7 mouse cellular contexts compared by ENCODE assay signal in genomic region chr10:30803587-30804253, GRCm38 (mm10). TPM values are rescaled to one million over a fixed set of nuclear protein-coding genes. Genes with fewer than 3 reads are reported as not detected.
DNase-seq lines count a peak whose midpoint lies in the region; ATAC-seq and TF ChIP-seq lines count a peak whose summit lies in the region.

No protein-coding gene starts in this region.

- H3K4me1 ChIP-seq in lung, adult 2 months (ENCODE audit: control insufficient read depth, insufficient read depth, low read length) = peaks cover 7% of the 10 kb centered on the region
- no peaks in the 10 kb centered on the region for H3K4me1 ChIP-seq in hindbrain, postnatal 0 days (ENCODE audit: insufficient read depth, low read length)
- no peaks in the 10 kb centered on the region for H3K4me1 ChIP-seq in midbrain, embryonic 11.5 days (ENCODE audit: control insufficient read depth, insufficient read depth, low read length)

- no peaks in the 10 kb centered on the region for H3K9me3 ChIP-seq in hindbrain, postnatal 0 days (ENCODE audit: low read length)
- H3K9me3 ChIP-seq in midbrain, embryonic 11.5 days (ENCODE audit: control insufficient read depth, low read length) = no peaks in the 10 kb centered on the region

- DNase-seq in lung, adult 2 months = no peak
- no peak for DNase-seq in lung, postnatal 10 days
- DNase-seq in NIH3T3 (ENCODE audit: low read depth) = peak; percentile 59
- DNase-seq in hindbrain, postnatal 0 days (ENCODE audit: low spot score) = peak; percentile 29
- no peak for DNase-seq in midbrain, embryonic 11.5 days (ENCODE audit: low spot score, missing footprints)
- no peak for DNase-seq in embryo, embryonic 9.5 days (ENCODE audit: extremely low spot score)

- WGBS in lung, adult 2 months = 22% methylated on average over 7 of the region's 7 CpGs
- WGBS in hindbrain, postnatal 0 days = 21% methylated on average over 7 of the region's 7 CpGs
- WGBS in midbrain, embryonic 11.5 days = 47% methylated on average over 7 of the region's 7 CpGs

- TF ChIP-seq CTCF in lung, adult 2 months (IDR thresholded peaks at IDR 0.05; ENCODE audit: insufficient read depth, low read length) = no peak
- no peak for TF ChIP-seq CTCF in hindbrain, postnatal 0 days (IDR thresholded peaks at IDR 0.05; ENCODE audit: low read depth)

- no peaks in the 10 kb centered on the region for H3K36me3 ChIP-seq in hindbrain, postnatal 0 days (ENCODE audit: insufficient read depth, low read length)
- no peaks in the 10 kb centered on the region for H3K36me3 ChIP-seq in midbrain, embryonic 11.5 days (ENCODE audit: control insufficient read depth, insufficient read depth, low read length)

- H3K4me3 ChIP-seq in lung, adult 2 months (replicated peaks; ENCODE audit: extremely low read depth, low read depth, low read length) = peak overlapping the region; percentile 96
- H3K4me3 ChIP-seq in hindbrain, postnatal 0 days (ENCODE audit: low read length) = peak overlapping the region; percentile 95
- H3K4me3 ChIP-seq in midbrain, embryonic 11.5 days (ENCODE audit: low read depth, low read length) = peak overlapping the region; percentile 67

- H3K4me2 ChIP-seq in hindbrain, postnatal 0 days (ENCODE audit: low read depth, low read length) = peak overlapping the region; percentile 63
- H3K4me2 ChIP-seq in midbrain, embryonic 11.5 days = peak overlapping the region; percentile 68

- H3K9ac ChIP-seq in hindbrain, postnatal 0 days (replicated peaks; ENCODE audit: low read length) = peak overlapping the region; percentile 96
- peak overlapping the region; percentile 83 for H3K9ac ChIP-seq in midbrain, embryonic 11.5 days (ENCODE audit: low read length)

- no peaks in the 10 kb centered on the region for H3K27me3 ChIP-seq in hindbrain, postnatal 0 days (ENCODE audit: insufficient read depth, low read length)
- no peaks in the 10 kb centered on the region for H3K27me3 ChIP-seq in midbrain, embryonic 11.5 days (ENCODE audit: control insufficient read depth, insufficient read depth, low read length)

- H3K27ac ChIP-seq in hindbrain, postnatal 0 days = peak overlapping the region; percentile 99
- H3K27ac ChIP-seq in midbrain, embryonic 11.5 days (ENCODE audit: low read depth, low read length) = peak overlapping the region; percentile 89

- no peak for TF ChIP-seq POLR2A in lung, adult 2 months (IDR thresholded peaks at IDR 0.05; ENCODE audit: borderline replicate concordance, extremely low read depth, low read depth, low read length)

- peak; percentile 38 for ATAC-seq in common myeloid progenitor, adult 5-6 weeks (replicated peaks; ENCODE audit: low read depth, poor library complexity, severe bottlenecking)
- peak; percentile 19 for ATAC-seq in hindbrain, postnatal 0 days
- peak; percentile 13; the same call in 1 of the 2 replicates for ATAC-seq in midbrain, embryonic 11.5 days (ENCODE audit: low FRiP score)

RNA-seq across cellular contexts. Expression of gene Ncoa7, which starts 0.6 kb away (rescaled TPM):
- 4.0 and 4.6 TPM in 2 replicates for polyA plus RNA-seq in lung, adult 2 months (2012; rRNA removed)
- 28.8 and 45.0 TPM in 2 replicates for total RNA-seq in common myeloid progenitor, adult 5-6 weeks (2017)
- 19.8 and 26.5 TPM in 2 replicates for total RNA-seq in hindbrain, postnatal 0 days (2014; rRNA removed)
- polyA plus RNA-seq in hindbrain, postnatal 0 days (2015; fragmentation: Nextera tagmentation; extraction: Ambion mirVana) = 23.4 and 24.4 TPM in 2 replicates
- polyA plus RNA-seq in midbrain, embryonic 11.5 days (2014; fragmentation: Nextera tagmentation; extraction: Ambion mirVana) = 6.4 and 7.3 TPM in 2 replicates

RNA-seq across cellular contexts. Expression of gene Hey2, which starts 38.9 kb away (rescaled TPM):
- 7.3 and 8.5 TPM in 2 replicates for polyA plus RNA-seq in lung, adult 2 months (2012; rRNA removed)
- not detected in 2 replicates for total RNA-seq in common myeloid progenitor, adult 5-6 weeks (2017)
- 7.2 and 10.2 TPM in 2 replicates for total RNA-seq in hindbrain, postnatal 0 days (2014; rRNA removed)
- polyA plus RNA-seq in hindbrain, postnatal 0 days (2015; fragmentation: Nextera tagmentation; extraction: Ambion mirVana) = 3.9 and 4.4 TPM in 2 replicates
- 2.8 and 4.0 TPM in 2 replicates for polyA plus RNA-seq in midbrain, embryonic 11.5 days (2014; fragmentation: Nextera tagmentation; extraction: Ambion mirVana)

Comparison
In these comparisons a context has a peak if more than half of its experiments do, and no peak if none do; other contexts are left out.
1. DNase-seq: peak in NIH3T3 (single experiment) and hindbrain, postnatal 0 days (single experiment); none in lung, adult 2 months (single experiment), lung, postnatal 10 days (single experiment), midbrain, embryonic 11.5 days (single experiment) and embryo, embryonic 9.5 days (single experiment).
2. Peak in every context shown above with its lines, with median percentiles within 50 percentile points of each other: H3K4me3 ChIP-seq and ATAC-seq.